Mouse (Mus musculus) embryonic facial prominence, embryonic 15.5 days (tissue): ENCODE measurements around the gene Rasal3. TPM values are rescaled to one million over a fixed set of nuclear protein-coding genes. Genes with fewer than 3 reads are reported as not detected.

Experiments used
- ATAC-seq: fragments of 200-750 bp; cut with Nextera tagmentation; 2 replicates; pipeline ENCODE4 v1.8.0; 2017; ENCODE audit warnings: low read depth, moderate TSS enrichment; ENCODE audit not compliant: insufficient number of reproducible peaks, low FRiP score, low TSS enrichment
- H3K27ac ChIP-seq: fragments of 300-500 bp; sonication (generic); replicated peaks from 2 replicates; pipeline ENCODE4 v1.5.1; 2015; ENCODE audit warnings: mild to moderate bottlenecking, inconsistent platforms
- H3K27me3 ChIP-seq: fragments of 300-500 bp; sonication (generic); 2 replicates; pipeline ENCODE4 v1.6.1; 2015; ENCODE audit warnings: inconsistent platforms
- H3K36me3 ChIP-seq: fragments of 300-500 bp; sonication (generic); 2 replicates; pipeline ENCODE4 v1.6.1; 2015; ENCODE audit warnings: mild to moderate bottlenecking, inconsistent platforms
- H3K4me1 ChIP-seq: fragments of 300-500 bp; sonication (generic); 2 replicates; pipeline ENCODE4 v1.6.1; 2015; ENCODE audit warnings: inconsistent platforms
- H3K4me2 ChIP-seq: fragments of 300-500 bp; sonication (generic); replicated peaks from 2 replicates; pipeline ENCODE4 v1.6.1; 2015; ENCODE audit warnings: mild to moderate bottlenecking, inconsistent platforms
- H3K4me3 ChIP-seq: fragments of 300-500 bp; sonication (generic); replicated peaks from 2 replicates; pipeline ENCODE4 v1.5.1; 2015; ENCODE audit warnings: mild to moderate bottlenecking, inconsistent platforms
- H3K9ac ChIP-seq: fragments of 300-500 bp; sonication (generic); 2 replicates; pipeline ENCODE4 v1.6.1; 2015; ENCODE audit warnings: inconsistent platforms
- H3K9me3 ChIP-seq: fragments of 300-500 bp; sonication (generic); replicated peaks from 2 replicates; pipeline ENCODE4 v1.6.1; 2016; ENCODE audit warnings: inconsistent platforms
- WGBS: fragments of 180-500 bp; shearing (Covaris S2); methylation state at CpG from one replicate; pipeline ENCODE4 v1.1.7; 2015; 5-methylcytosine and 5-hydroxymethylcytosine counted together
- polyA plus RNA-seq: library from polyadenylated mRNA; unstranded; fragments of >200 nt; fragmentation: Nextera tagmentation; extraction: Ambion mirVana; gene quantifications from 2 replicates; pipeline ENCODE4 v1.2.1, GENCODE M21; 2015

The Rasal3 gene
- polyA plus RNA-seq, 1 experiment from 2014 or later = 1.8 TPM

GRCm38 (mm10) chr17:32364850-32365249 lies 38.5 kb downstream of the Rasal3 start:
- Histone ChIP-seq H3K4me3 (peak overlapping the region; percentile 94), H3K36me3 (peaks cover 28% of the 10 kb centered on the region), H3K4me1 (peaks cover 21% of the 10 kb centered on the region), H3K27ac (peak overlapping the region; percentile 74), H3K27me3 (no peaks in the 10 kb centered on the region), H3K4me2 (peak overlapping the region; percentile 51), H3K9me3 (no peaks in the 10 kb centered on the region), H3K9ac (peak overlapping the region; percentile 21; the same call in 1 of the 2 replicates)
- ATAC-seq = no peak
- 54% methylated on average over 5 of the region's 5 CpGs for WGBS

- WGBS = under 1% methylated on average over 43 of the region's 47 CpGs
- H3K27ac ChIP-seq = peak overlapping the region; percentile 74
- peaks cover 33% of the 10 kb centered on the region for H3K36me3 ChIP-seq
- no peaks in the 10 kb centered on the region for H3K27me3 ChIP-seq
- peak overlapping the region; percentile 81 for H3K9ac ChIP-seq
- peaks cover 21% of the 10 kb centered on the region for H3K4me1 ChIP-seq
- peak overlapping the region; percentile 51 for H3K4me2 ChIP-seq
- H3K9me3 ChIP-seq = no peaks in the 10 kb centered on the region
- peak; percentile 93 for ATAC-seq
- H3K4me3 ChIP-seq = peak overlapping the region; percentile 94
Measured at GRCm38 (mm10) chr17:32364331-32364730, 39.1 kb downstream of the Rasal3 start.

GRCm38 (mm10) chr17:32363821-32364301 lies 39.5 kb downstream of the Rasal3 start:
- peak overlapping the region; percentile 81 for H3K9ac ChIP-seq
- no peaks in the 10 kb centered on the region for H3K27me3 ChIP-seq

GRCm38 (mm10) chr17:32362686-32363085 lies 40.7 kb downstream of the Rasal3 start:
- Histone ChIP-seq H3K36me3 (peaks cover 49% of the 10 kb centered on the region), H3K27me3 (no peaks in the 10 kb centered on the region), H3K9ac (no peak overlapping the region; the same call in 1 of the 2 replicates), H3K9me3 (no peaks in the 10 kb centered on the region), H3K4me1 (peaks cover 21% of the 10 kb centered on the region), H3K27ac (no peak overlapping the region), H3K4me3 (peak overlapping the region; percentile 94), H3K4me2 (peak overlapping the region; percentile 51)
- WGBS = 86% methylated on average over 4 of the region's 4 CpGs
- no peak for ATAC-seq

More at GRCm38 (mm10) chr17:32363821-32364301, 39.5 kb downstream of the Rasal3 start:
- Histone ChIP-seq H3K27ac (peak overlapping the region; percentile 74), H3K36me3 (peaks cover 37% of the 10 kb centered on the region), H3K4me3 (peak overlapping the region; percentile 94), H3K4me1 (peaks cover 21% of the 10 kb centered on the region), H3K9me3 (no peaks in the 10 kb centered on the region), H3K4me2 (peak overlapping the region; percentile 51)
- WGBS = under 1% methylated on average over 27 of the region's 50 CpGs
- ATAC-seq = peak; percentile 39

- no peak for ATAC-seq
- Histone ChIP-seq H3K4me1 (peaks cover 18% of the 10 kb centered on the region), H3K9me3 (no peaks in the 10 kb centered on the region), H3K9ac (no peak overlapping the region), H3K27me3 (no peaks in the 10 kb centered on the region), H3K36me3 (peaks cover 77% of the 10 kb centered on the region), H3K27ac (no peak overlapping the region), H3K4me2 (no peak overlapping the region), H3K4me3 (no peak overlapping the region)
- 85% methylated on average over 18 of the region's 18 CpGs for WGBS
Measured at GRCm38 (mm10) chr17:32359928-32360327, 43.5 kb downstream of the Rasal3 start.

GRCm38 (mm10) chr17:32358943-32359340 lies 44.4 kb downstream of the Rasal3 start:
- Histone ChIP-seq H3K27me3 (no peaks in the 10 kb centered on the region), H3K9ac (no peak overlapping the region), H3K4me3 (no peak overlapping the region), H3K9me3 (no peaks in the 10 kb centered on the region), H3K27ac (no peak overlapping the region), H3K4me1 (peaks cover 15% of the 10 kb centered on the region), H3K4me2 (no peak overlapping the region), H3K36me3 (peaks cover 87% of the 10 kb centered on the region)
- ATAC-seq = no peak
- 93% methylated on average over 6 of the region's 6 CpGs for WGBS

- H3K36me3 ChIP-seq = peaks cover 92% of the 10 kb centered on the region
- H3K9ac ChIP-seq = no peak overlapping the region
- no peak overlapping the region for H3K4me2 ChIP-seq
- H3K4me3 ChIP-seq = no peak overlapping the region
- peaks cover 16% of the 10 kb centered on the region for H3K4me1 ChIP-seq
- no peak for ATAC-seq
- H3K27me3 ChIP-seq = no peaks in the 10 kb centered on the region
- 90% methylated on average over 7 of the region's 7 CpGs for WGBS
- no peak overlapping the region for H3K27ac ChIP-seq
- no peaks in the 10 kb centered on the region for H3K9me3 ChIP-seq
Measured at GRCm38 (mm10) chr17:32358192-32358942, 45.0 kb downstream of the Rasal3 start.

GRCm38 (mm10) chr17:32356766-32357760 lies 46.3 kb downstream of the Rasal3 start:
- H3K27ac ChIP-seq = no peak overlapping the region
- no peaks in the 10 kb centered on the region for H3K9me3 ChIP-seq
- no peak overlapping the region for H3K9ac ChIP-seq
- no peak overlapping the region for H3K4me3 ChIP-seq
- WGBS = 87% methylated on average over 24 of the region's 24 CpGs
- peaks cover 4% of the 10 kb centered on the region; the same call in 1 of the 2 replicates for H3K4me1 ChIP-seq
- H3K36me3 ChIP-seq = peaks cover 85% of the 10 kb centered on the region
- H3K4me2 ChIP-seq = no peak overlapping the region
- H3K27me3 ChIP-seq = no peaks in the 10 kb centered on the region
- ATAC-seq = no peak

GRCm38 (mm10) chr17:32356281-32356680 lies 47.1 kb downstream of the Rasal3 start:
- no peaks in the 10 kb centered on the region for H3K9me3 ChIP-seq
- H3K4me3 ChIP-seq = no peak overlapping the region
- WGBS = 93% methylated on average over 9 of the region's 9 CpGs
- H3K4me2 ChIP-seq = no peak overlapping the region
- no peak overlapping the region for H3K27ac ChIP-seq
- H3K9ac ChIP-seq = no peak overlapping the region
- peaks cover 79% of the 10 kb centered on the region for H3K36me3 ChIP-seq
- H3K4me1 ChIP-seq = 0 out of 2 replicates have a peak, but pooled peaks cover 4% of the 10 kb centered on the region
- H3K27me3 ChIP-seq = no peaks in the 10 kb centered on the region
- ATAC-seq = no peak

GRCm38 (mm10) chr17:32355031-32355430 lies 48.4 kb downstream of the Rasal3 start:
- WGBS = 87% methylated on average over 6 of the region's 6 CpGs
- no peaks in the 10 kb centered on the region for H3K27me3 ChIP-seq
- H3K27ac ChIP-seq = no peak overlapping the region
- H3K9me3 ChIP-seq = no peaks in the 10 kb centered on the region
- H3K4me1 ChIP-seq = 0 out of 2 replicates have a peak, but pooled peaks cover 4% of the 10 kb centered on the region
- peaks cover 66% of the 10 kb centered on the region for H3K36me3 ChIP-seq
- no peak for ATAC-seq
- H3K4me2 ChIP-seq = no peak overlapping the region
- no peak overlapping the region for H3K9ac ChIP-seq
- H3K4me3 ChIP-seq = no peak overlapping the region

- 47% methylated on average over 5 of the region's 5 CpGs for WGBS
- Histone ChIP-seq H3K27me3 (no peaks in the 10 kb centered on the region), H3K27ac (no peak overlapping the region), H3K9me3 (no peaks in the 10 kb centered on the region), H3K4me2 (no peak overlapping the region), H3K9ac (no peak overlapping the region), H3K4me1 (peaks cover 10% of the 10 kb centered on the region), H3K4me3 (no peak overlapping the region), H3K36me3 (peaks cover 58% of the 10 kb centered on the region)
- no peak for ATAC-seq
Measured at GRCm38 (mm10) chr17:32354211-32354610, 49.2 kb downstream of the Rasal3 start.
